Mouse (Mus musculus) embryonic facial prominence, embryonic 15.5 days (tissue): ENCODE measurements at regions not wholly inside any gene's neighbourhood (a gene's known extent, or its start where the extent isn't known, plus 50 kb on each side); places are given as distances from the start of the nearest gene placed in this dataset.

Experiments used
- ATAC-seq: fragments of 200-750 bp; cut with Nextera tagmentation; 2 replicates; pipeline ENCODE4 v1.8.0; 2017; ENCODE audit warnings: low read depth, moderate TSS enrichment; ENCODE audit not compliant: insufficient number of reproducible peaks, low FRiP score, low TSS enrichment
- H3K27ac ChIP-seq: fragments of 300-500 bp; sonication (generic); replicated peaks from 2 replicates; pipeline ENCODE4 v1.5.1; 2015; ENCODE audit warnings: mild to moderate bottlenecking, inconsistent platforms
- H3K27me3 ChIP-seq: fragments of 300-500 bp; sonication (generic); 2 replicates; pipeline ENCODE4 v1.6.1; 2015; ENCODE audit warnings: inconsistent platforms
- H3K36me3 ChIP-seq: fragments of 300-500 bp; sonication (generic); 2 replicates; pipeline ENCODE4 v1.6.1; 2015; ENCODE audit warnings: mild to moderate bottlenecking, inconsistent platforms
- H3K4me1 ChIP-seq: fragments of 300-500 bp; sonication (generic); 2 replicates; pipeline ENCODE4 v1.6.1; 2015; ENCODE audit warnings: inconsistent platforms
- H3K4me2 ChIP-seq: fragments of 300-500 bp; sonication (generic); replicated peaks from 2 replicates; pipeline ENCODE4 v1.6.1; 2015; ENCODE audit warnings: mild to moderate bottlenecking, inconsistent platforms
- H3K4me3 ChIP-seq: fragments of 300-500 bp; sonication (generic); replicated peaks from 2 replicates; pipeline ENCODE4 v1.5.1; 2015; ENCODE audit warnings: mild to moderate bottlenecking, inconsistent platforms
- H3K9ac ChIP-seq: fragments of 300-500 bp; sonication (generic); 2 replicates; pipeline ENCODE4 v1.6.1; 2015; ENCODE audit warnings: inconsistent platforms
- H3K9me3 ChIP-seq: fragments of 300-500 bp; sonication (generic); replicated peaks from 2 replicates; pipeline ENCODE4 v1.6.1; 2016; ENCODE audit warnings: inconsistent platforms
- WGBS: fragments of 180-500 bp; shearing (Covaris S2); methylation state at CpG from one replicate; pipeline ENCODE4 v1.1.7; 2015; 5-methylcytosine and 5-hydroxymethylcytosine counted together

DNA sequence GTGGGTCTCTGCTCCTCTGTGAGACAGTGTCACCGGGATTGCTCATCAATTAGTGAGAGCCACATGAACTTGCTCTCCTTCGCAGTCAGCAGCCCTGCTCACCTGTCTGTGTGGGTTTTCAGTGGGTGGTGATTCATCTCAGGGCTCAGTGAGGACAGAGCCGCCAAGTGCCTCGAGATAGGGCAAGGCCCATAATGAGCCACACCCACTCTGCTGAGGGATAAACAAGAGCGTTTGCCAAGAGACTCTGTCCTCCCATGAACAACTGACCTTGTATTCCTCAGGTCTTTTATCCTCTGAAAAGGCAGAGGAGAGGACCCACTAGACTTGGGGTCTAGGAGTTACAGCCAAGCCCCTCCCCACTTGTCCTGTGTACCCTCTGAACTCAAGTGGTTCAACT, 584.2 kb upstream of the 3110018I06Rik start:
- H3K4me1 ChIP-seq = peaks cover 5% of the 10 kb centered on the region; the same call in 1 of the 2 replicates
- no peak overlapping the region for H3K9ac ChIP-seq
- no peaks in the 10 kb centered on the region for H3K36me3 ChIP-seq
- H3K9me3 ChIP-seq = no peaks in the 10 kb centered on the region
- H3K27me3 ChIP-seq = no peaks in the 10 kb centered on the region
- 55% methylated on average over 5 of the region's 5 CpGs for WGBS
- H3K27ac ChIP-seq = no peak overlapping the region
- H3K4me3 ChIP-seq = no peak overlapping the region
- no peak overlapping the region for H3K4me2 ChIP-seq
- ATAC-seq = no peak

- no peaks in the 10 kb centered on the region; the same call in 1 of the 2 replicates for H3K27me3 ChIP-seq
- 36% methylated on average over 3 of the region's 3 CpGs for WGBS
- ATAC-seq = no peak; the same call in 1 of the 2 replicates
Observed at GRCm38 (mm10) chr12:106912782-106913181, 575.6 kb upstream of the 3110018I06Rik start.

GRCm38 (mm10) chr12:106922571-106922991, 565.9 kb upstream of the 3110018I06Rik start:
- H3K27ac ChIP-seq = peak overlapping the region; percentile 86
- H3K4me3 ChIP-seq = no peak overlapping the region
- peaks cover 25% of the 10 kb centered on the region for H3K4me1 ChIP-seq
- no peaks in the 10 kb centered on the region for H3K9me3 ChIP-seq
- peak overlapping the region; percentile 30 for H3K4me2 ChIP-seq
- no peak overlapping the region for H3K9ac ChIP-seq
- peak; percentile 86 for ATAC-seq
- H3K36me3 ChIP-seq = no peaks in the 10 kb centered on the region
- 13% methylated on average over 12 of the region's 12 CpGs for WGBS
- H3K27me3 ChIP-seq = no peaks in the 10 kb centered on the region

More at GRCm38 (mm10) chr12:106912782-106913181, 575.6 kb upstream of the 3110018I06Rik start:
- H3K4me1 ChIP-seq = peaks cover 14% of the 10 kb centered on the region
- no peaks in the 10 kb centered on the region for H3K36me3 ChIP-seq
- H3K9ac ChIP-seq = no peak overlapping the region
- no peak overlapping the region for H3K4me2 ChIP-seq
- no peak overlapping the region for H3K4me3 ChIP-seq
- no peak overlapping the region for H3K27ac ChIP-seq
- no peaks in the 10 kb centered on the region for H3K9me3 ChIP-seq

DNA sequence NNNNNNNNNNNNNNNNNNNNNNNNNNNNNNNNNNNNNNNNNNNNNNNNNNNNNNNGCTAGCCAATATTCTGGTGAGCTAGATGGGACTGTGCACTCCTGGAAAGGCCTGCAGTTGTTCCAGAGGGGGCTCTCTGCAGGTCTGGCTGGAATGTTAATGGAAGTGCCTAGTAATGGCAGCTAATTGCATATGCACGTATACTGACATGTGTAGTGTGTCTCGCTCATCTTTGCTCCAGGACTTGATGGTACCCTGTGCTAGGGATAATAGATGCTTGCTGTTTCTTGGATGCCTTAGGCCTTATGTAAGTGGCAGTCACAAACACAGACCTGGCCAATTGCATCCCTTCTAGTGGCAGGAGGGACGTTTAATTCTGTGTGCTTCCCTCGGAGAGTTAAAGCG, 560.0 kb upstream of the 3110018I06Rik start:
- H3K4me1 ChIP-seq = peaks cover 38% of the 10 kb centered on the region
- no peaks in the 10 kb centered on the region for H3K9me3 ChIP-seq
- no peaks in the 10 kb centered on the region for H3K36me3 ChIP-seq
- no peak overlapping the region for H3K4me3 ChIP-seq
- no peak overlapping the region for H3K4me2 ChIP-seq
- no peak overlapping the region for H3K27ac ChIP-seq
- WGBS = 58% methylated on average over 5 of the region's 5 CpGs
- ATAC-seq = no peak
- no peaks in the 10 kb centered on the region for H3K27me3 ChIP-seq
- H3K9ac ChIP-seq = no peak overlapping the region

- Histone ChIP-seq H3K36me3 (no peaks in the 10 kb centered on the region), H3K4me3 (0 out of 2 replicates have a peak overlapping the region, but pooled peaks have one; percentile 3), H3K27me3 (no peaks in the 10 kb centered on the region), H3K9ac (no peak overlapping the region), H3K27ac (0 out of 2 replicates have a peak overlapping the region, but pooled peaks have one; percentile 51), H3K4me1 (peaks cover 33% of the 10 kb centered on the region), H3K9me3 (no peaks in the 10 kb centered on the region), H3K4me2 (peak overlapping the region; percentile 21; the same call in 1 of the 2 replicates)
- no peak for ATAC-seq
- WGBS = 34% methylated on average over 13 of the region's 13 CpGs
Observed at GRCm38 (mm10) chr12:106929161-106929560, 559.3 kb upstream of the 3110018I06Rik start.

DNA sequence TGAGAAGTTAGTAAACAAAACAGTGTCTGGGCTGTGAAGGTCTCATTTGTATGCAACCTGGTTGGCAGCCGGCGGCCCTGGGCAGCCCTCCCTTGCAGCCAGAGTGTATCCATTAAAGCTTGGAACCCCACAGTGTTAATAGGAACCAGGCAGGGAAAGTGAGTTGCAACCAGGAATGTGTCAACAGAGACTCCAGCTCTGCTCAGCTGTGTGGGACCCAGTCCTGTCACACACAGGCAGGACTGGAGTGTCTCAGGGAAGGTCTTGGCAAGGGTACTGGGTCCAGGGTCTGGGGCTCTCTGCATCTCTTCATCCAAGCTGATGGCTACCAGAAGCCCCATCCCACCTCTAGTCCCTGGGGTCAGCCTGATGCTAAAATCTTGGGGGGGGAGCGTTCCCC, 556.8 kb upstream of the 3110018I06Rik start:
- Histone ChIP-seq H3K9me3 (no peaks in the 10 kb centered on the region), H3K36me3 (no peaks in the 10 kb centered on the region), H3K9ac (no peak overlapping the region), H3K27me3 (no peaks in the 10 kb centered on the region), H3K4me3 (no peak overlapping the region), H3K4me1 (peaks cover 33% of the 10 kb centered on the region), H3K27ac (no peak overlapping the region), H3K4me2 (no peak overlapping the region)
- 56% methylated on average over 3 of the region's 3 CpGs for whole genome bisulfite sequencing
- ATAC-seq = 0 out of 2 replicates have a peak, but pooled peaks have one; percentile 39

DNA sequence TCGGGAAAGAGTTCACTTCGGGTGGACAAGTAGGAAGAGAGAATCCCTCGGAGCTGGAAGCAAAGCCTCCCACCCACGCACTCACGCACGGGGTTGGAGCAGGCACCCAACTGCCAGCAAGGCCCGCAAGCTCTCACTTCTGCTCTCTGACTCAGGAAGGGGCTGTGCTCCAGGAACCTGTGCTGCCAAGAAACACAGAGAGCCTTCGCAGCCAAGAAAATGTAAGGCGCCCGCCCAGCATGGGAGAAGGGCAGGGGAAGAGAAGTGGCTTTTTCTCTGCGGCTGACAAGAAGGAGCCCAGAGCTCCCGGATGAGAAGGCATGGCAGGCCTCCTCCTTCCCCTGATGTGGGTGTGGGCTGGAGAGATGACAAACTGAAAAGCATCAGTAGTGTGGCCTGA, 549.1 kb upstream of the 3110018I06Rik start:
- no peaks in the 10 kb centered on the region for H3K36me3 ChIP-seq
- WGBS = 55% methylated on average over 12 of the region's 12 CpGs
- no peaks in the 10 kb centered on the region for H3K27me3 ChIP-seq
- H3K9me3 ChIP-seq = no peaks in the 10 kb centered on the region
- no peak for ATAC-seq
- H3K27ac ChIP-seq = peak overlapping the region; percentile 44; the same call in 1 of the 2 replicates
- H3K4me1 ChIP-seq = peaks cover 13% of the 10 kb centered on the region
- H3K9ac ChIP-seq = no peak overlapping the region
- H3K4me3 ChIP-seq = no peak overlapping the region
- H3K4me2 ChIP-seq = no peak overlapping the region

DNA sequence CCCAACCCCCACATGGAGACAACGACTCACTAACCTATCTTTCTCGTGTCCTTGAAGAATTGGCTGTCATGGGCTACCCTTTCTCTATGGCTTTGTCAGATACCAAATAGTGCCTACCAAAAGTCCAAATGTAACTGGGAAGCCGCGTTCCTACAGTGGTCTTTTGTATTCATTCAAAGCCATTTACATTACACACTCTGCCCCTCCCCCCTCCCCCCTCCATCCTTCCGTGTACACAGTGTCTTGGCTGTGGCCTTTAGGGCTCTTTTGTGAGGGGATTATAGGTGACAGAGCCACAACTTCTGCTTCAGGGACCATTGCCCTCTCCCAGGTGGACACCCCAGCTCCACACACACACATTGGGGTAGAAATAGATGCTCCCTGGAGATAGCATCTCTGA, 544.6 kb upstream of the 3110018I06Rik start:
- 20% methylated on average over 5 of the region's 5 CpGs for WGBS
- Histone ChIP-seq H3K4me2 (no peak overlapping the region), H3K36me3 (no peaks in the 10 kb centered on the region), H3K4me1 (peaks cover 12% of the 10 kb centered on the region), H3K9ac (no peak overlapping the region), H3K27ac (no peak overlapping the region), H3K4me3 (no peak overlapping the region), H3K27me3 (no peaks in the 10 kb centered on the region), H3K9me3 (no peaks in the 10 kb centered on the region)
- ATAC-seq = no peak

- H3K9me3 ChIP-seq = no peaks in the 10 kb centered on the region
- H3K27ac ChIP-seq = no peak overlapping the region
- no peak overlapping the region for H3K9ac ChIP-seq
- WGBS = 82% methylated on average over 11 of the region's 11 CpGs
- H3K36me3 ChIP-seq = no peaks in the 10 kb centered on the region
- no peak overlapping the region for H3K4me3 ChIP-seq
- H3K4me2 ChIP-seq = no peak overlapping the region
- H3K27me3 ChIP-seq = no peaks in the 10 kb centered on the region
- ATAC-seq = no peak
- peaks cover 20% of the 10 kb centered on the region for H3K4me1 ChIP-seq
Observed at GRCm38 (mm10) chr12:106952621-106953020, 535.8 kb upstream of the 3110018I06Rik start.

DNA sequence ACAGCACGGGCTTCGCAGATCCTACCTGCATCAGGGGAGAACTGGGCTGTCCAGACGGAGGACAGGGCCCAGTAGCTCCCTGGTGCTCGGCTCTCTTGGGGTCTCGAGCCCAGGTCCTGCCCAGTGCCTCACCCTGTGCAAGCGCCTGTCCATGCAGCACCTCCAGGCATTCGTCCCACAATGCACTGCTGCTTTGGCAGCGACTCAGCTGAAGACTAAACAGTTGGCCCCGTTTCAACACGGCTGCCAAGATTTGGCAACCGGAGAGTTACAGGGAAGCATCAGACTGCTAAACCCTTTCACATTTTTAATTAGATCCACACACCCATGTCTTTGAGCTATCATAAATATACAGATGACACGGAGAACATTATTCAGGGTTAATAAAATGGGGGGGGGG, 532.7 kb upstream of the 3110018I06Rik start:
- H3K4me2 ChIP-seq = no peak overlapping the region
- no peaks in the 10 kb centered on the region for H3K27me3 ChIP-seq
- no peak; the same call in 1 of the 2 replicates for ATAC-seq
- H3K36me3 ChIP-seq = no peaks in the 10 kb centered on the region
- no peak overlapping the region for H3K4me3 ChIP-seq
- peaks cover 20% of the 10 kb centered on the region for H3K4me1 ChIP-seq
- H3K9me3 ChIP-seq = no peaks in the 10 kb centered on the region
- H3K27ac ChIP-seq = no peak overlapping the region
- H3K9ac ChIP-seq = no peak overlapping the region
- 37% methylated on average over 12 of the region's 12 CpGs for WGBS

- peaks cover 20% of the 10 kb centered on the region for H3K4me1 ChIP-seq
- H3K9me3 ChIP-seq = no peaks in the 10 kb centered on the region
- no peak overlapping the region for H3K4me3 ChIP-seq
- WGBS = 74% methylated on average over 6 of the region's 6 CpGs
- 0 out of 2 replicates have a peak overlapping the region, but pooled peaks have one; percentile 3 for H3K27ac ChIP-seq
- no peak overlapping the region for H3K4me2 ChIP-seq
- no peak for ATAC-seq
- no peaks in the 10 kb centered on the region for H3K27me3 ChIP-seq
- H3K9ac ChIP-seq = no peak overlapping the region
- no peaks in the 10 kb centered on the region for H3K36me3 ChIP-seq
Observed at GRCm38 (mm10) chr12:106956266-106956665, 532.2 kb upstream of the 3110018I06Rik start.

GRCm38 (mm10) chr12:106961991-106962390, 526.4 kb upstream of the 3110018I06Rik start:
- H3K4me3 ChIP-seq = no peak overlapping the region
- H3K36me3 ChIP-seq = no peaks in the 10 kb centered on the region
- H3K27ac ChIP-seq = no peak overlapping the region
- H3K27me3 ChIP-seq = no peaks in the 10 kb centered on the region
- no peak for ATAC-seq
- H3K9ac ChIP-seq = no peak overlapping the region
- WGBS = 74% methylated on average over 4 of the region's 4 CpGs
- H3K9me3 ChIP-seq = no peaks in the 10 kb centered on the region
- no peaks in the 10 kb centered on the region for H3K4me1 ChIP-seq
- H3K4me2 ChIP-seq = no peak overlapping the region
